Mouse (Mus musculus) MEL (cell line): ENCODE results near the gene Csde1. TPM values are rescaled to one million over a fixed set of nuclear protein-coding genes. Genes with fewer than 3 reads are reported as not detected.

Experiments used
- DNase-seq: peaks from one replicate; pipeline ENCODE4 v3.0.0; 2011; ENCODE audit warnings: low read depth, low spot score
- H3K27ac ChIP-seq: 2 replicates; pipeline ENCODE4 v1.5.1; 2012; ENCODE audit warnings: low read depth, mild to moderate bottlenecking, control low read depth, low read length, moderate library complexity; ENCODE audit not compliant: control insufficient read depth
- H3K27me3 ChIP-seq, 2 experiments: fragments of 150-350 bp in 1 of 2; sonication (generic) in 1 of 2; 2 replicates each; pipeline ENCODE4 v1.6.1; 2012; ENCODE audit warnings: low read length in 2 of 2, mild to moderate bottlenecking in 2 of 2, improper control_type of control experiment in 1 of 2, moderate library complexity in 1 of 2; ENCODE audit not compliant: insufficient read depth in 2 of 2, control insufficient read depth in 1 of 2
- H3K36me3 ChIP-seq, 2 experiments: 2 replicates each; pipeline ENCODE4 v1.6.1; 2012 to 2014; ENCODE audit warnings: low read length in 2 of 2, improper control_type of control experiment in 1 of 2, inconsistent platforms in 1 of 2, mild to moderate bottlenecking in 1 of 2; ENCODE audit not compliant: insufficient read depth in 2 of 2, control insufficient read depth in 1 of 2
- H3K4me1 ChIP-seq, 2 experiments: fragments of 150-350 bp in 1 of 2; sonication (generic) in 1 of 2; 2 replicates each; pipeline ENCODE4 v1.6.1; 2012; ENCODE audit warnings: low read length in 2 of 2, improper control_type of control experiment in 1 of 2, mild to moderate bottlenecking in 1 of 2; ENCODE audit not compliant: insufficient read depth in 2 of 2, control insufficient read depth in 1 of 2
- H3K4me3 ChIP-seq, 2 experiments: fragments of 150-350 bp in 1 of 2; sonication (generic) in 1 of 2; 2 replicates each; pipeline ENCODE4 v1.5.1; 2012; ENCODE audit warnings: low read depth in 2 of 2, low read length in 2 of 2, mild to moderate bottlenecking in 2 of 2, moderate library complexity in 2 of 2, control low read depth in 1 of 2, improper control_type of control experiment in 1 of 2; ENCODE audit not compliant: control insufficient read depth in 1 of 2, insufficient read depth in 1 of 2
- H3K79me2 ChIP-seq: 2 replicates; pipeline ENCODE4 v1.6.1; 2012; ENCODE audit warnings: mild to moderate bottlenecking, low read length, moderate library complexity; ENCODE audit not compliant: control insufficient read depth, poor library complexity, insufficient read depth
- H3K9ac ChIP-seq: 2 replicates; pipeline ENCODE4 v1.6.1; 2012; ENCODE audit warnings: low read depth, mild to moderate bottlenecking, control low read depth, low read length, moderate library complexity; ENCODE audit not compliant: control insufficient read depth, poor library complexity, severe bottlenecking
- H3K9me3 ChIP-seq: fragments of 150-350 bp; sonication (generic); replicated peaks from 2 replicates; pipeline ENCODE4 v1.6.1; 2012; ENCODE audit warnings: mild to moderate bottlenecking, low read length, improper control_type of control experiment, moderate library complexity; ENCODE audit not compliant: insufficient read depth
- BHLHE40 ChIP-seq: IDR thresholded peaks from 2 replicates; pipeline ENCODE4 v1.6.1; 2012; ENCODE audit warnings: low read depth, mild to moderate bottlenecking, inconsistent platforms, low read length, improper control_type of control experiment, borderline replicate concordance
- E2F4 ChIP-seq: IDR thresholded peaks from 2 replicates; pipeline ENCODE4 v1.6.1; 2011; ENCODE audit warnings: low read depth, low read length, improper control_type of control experiment, borderline replicate concordance
- ELF1 ChIP-seq: IDR thresholded peaks from 2 replicates; pipeline ENCODE4 v1.6.1; 2014; ENCODE audit warnings: low read depth, mild to moderate bottlenecking, inconsistent platforms, low read length, improper control_type of control experiment, moderate library complexity
- ETS1 ChIP-seq: IDR thresholded peaks from 2 replicates; pipeline ENCODE4 v1.6.1; 2012; ENCODE audit warnings: low read depth, mild to moderate bottlenecking, inconsistent platforms, low read length, improper control_type of control experiment, moderate library complexity
- GABPA ChIP-seq: IDR thresholded peaks from 2 replicates; pipeline ENCODE4 v1.6.1; 2012; ENCODE audit warnings: low read depth, mild to moderate bottlenecking, inconsistent platforms, low read length, improper control_type of control experiment, moderate library complexity
- GATA1 ChIP-seq: IDR thresholded peaks from 2 replicates; pipeline ENCODE4 v1.6.1; 2011; ENCODE audit warnings: low read depth, low read length, improper control_type of control experiment
- KAT2A ChIP-seq: conservative IDR thresholded peaks from 2 replicates; pipeline ENCODE4 v1.6.1; 2012; ENCODE audit warnings: low read depth, low read length, improper control_type of control experiment, inconsistent platforms
- MAFK ChIP-seq: IDR thresholded peaks from 2 replicates; pipeline ENCODE4 v1.6.1; 2011; ENCODE audit warnings: low read depth, mild to moderate bottlenecking, low read length, improper control_type of control experiment, borderline replicate concordance
- MEF2A ChIP-seq: IDR thresholded peaks from 2 replicates; pipeline ENCODE4 v1.6.1; 2014; ENCODE audit warnings: low read depth, mild to moderate bottlenecking, inconsistent platforms, low read length, improper control_type of control experiment; ENCODE audit not compliant: poor library complexity, insufficient replicate concordance, severe bottlenecking; ENCODE audit errors: extremely low read depth
- MXI1 ChIP-seq: IDR thresholded peaks from 2 replicates; pipeline ENCODE4 v1.6.1; 2011; ENCODE audit warnings: mild to moderate bottlenecking, low read depth, low read length, improper control_type of control experiment
- NRF1 ChIP-seq: IDR thresholded peaks from 2 replicates; pipeline ENCODE4 v1.6.1; 2014; ENCODE audit warnings: low read depth, mild to moderate bottlenecking, inconsistent platforms, low read length, improper control_type of control experiment, moderate library complexity; ENCODE audit not compliant: poor library complexity, insufficient read depth, severe bottlenecking
- POLR2AphosphoS2 ChIP-seq: IDR thresholded peaks from 2 replicates; pipeline ENCODE4 v1.6.1; 2011; ENCODE audit warnings: low read length, improper control_type of control experiment
- POLR2AphosphoS5 ChIP-seq: IDR thresholded peaks from 2 replicates; pipeline ENCODE4 v1.6.1; 2012; ENCODE audit warnings: low read depth, borderline replicate concordance, mild to moderate bottlenecking, inconsistent platforms, low read length, moderate library complexity, mixed read lengths
- SIN3A ChIP-seq: IDR thresholded peaks from 2 replicates; pipeline ENCODE4 v1.6.1; 2012; ENCODE audit warnings: low read length, improper control_type of control experiment, inconsistent platforms
- SMC3 ChIP-seq: IDR thresholded peaks from 2 replicates; pipeline ENCODE4 v1.6.1; 2011; ENCODE audit warnings: low read depth, low read length, improper control_type of control experiment
- TAL1 ChIP-seq: IDR thresholded peaks from 2 replicates; pipeline ENCODE4 v1.6.1; 2012; ENCODE audit warnings: mild to moderate bottlenecking, inconsistent platforms, low read length, moderate library complexity, mixed read lengths
- TBP ChIP-seq: IDR thresholded peaks from 2 replicates; pipeline ENCODE4 v1.8.0; 2011; ENCODE audit warnings: low read depth, low read length, improper control_type of control experiment
- UBTF ChIP-seq: IDR thresholded peaks from 2 replicates; pipeline ENCODE4 v1.6.1; 2012; ENCODE audit warnings: low read depth, mild to moderate bottlenecking, inconsistent platforms, low read length, improper control_type of control experiment, moderate library complexity, borderline replicate concordance; ENCODE audit not compliant: insufficient read depth
- USF1 ChIP-seq: IDR thresholded peaks from 2 replicates; pipeline ENCODE4 v1.6.1; 2014; ENCODE audit warnings: low read depth, mild to moderate bottlenecking, inconsistent platforms, low read length, improper control_type of control experiment, moderate library complexity
- ZKSCAN1 ChIP-seq: IDR thresholded peaks from 2 replicates; pipeline ENCODE4 v1.6.1; 2012; ENCODE audit warnings: low read depth, mild to moderate bottlenecking, inconsistent platforms, low read length, improper control_type of control experiment, moderate library complexity
- ZNF384 ChIP-seq: IDR thresholded peaks from 2 replicates; pipeline ENCODE4 v1.6.1; 2012; ENCODE audit warnings: low read depth, mild to moderate bottlenecking, inconsistent platforms, low read length, improper control_type of control experiment
- polyA plus RNA-seq, 2 experiments: library from polyadenylated mRNA; stranded (reverse) in 1 of 2; unstranded in 1 of 2; fragments of >175 nt in 1 of 2; fragments of >200 nt in 1 of 2; gene quantifications; 2 replicates each; pipeline versions ENCODE4 v1.2.1 to v1.2.4; 2012; ENCODE audit warnings: low replicate concordance in 2 of 2, low read depth in 1 of 2; ENCODE audit not compliant: insufficient read length in 2 of 2, insufficient read depth in 1 of 2, missing spikeins in 1 of 2
- total RNA-seq: library from RNA; depleted of rRNA; stranded (reverse); fragments of 300-350 nt; gene quantifications from 2 replicates; pipeline ENCODE4 v1.2.3, GENCODE M21; 2012

Gene Csde1
- total and polyA plus RNA-seq, 3 experiments, result 142 to 202 (median 189) TPM

DNA sequence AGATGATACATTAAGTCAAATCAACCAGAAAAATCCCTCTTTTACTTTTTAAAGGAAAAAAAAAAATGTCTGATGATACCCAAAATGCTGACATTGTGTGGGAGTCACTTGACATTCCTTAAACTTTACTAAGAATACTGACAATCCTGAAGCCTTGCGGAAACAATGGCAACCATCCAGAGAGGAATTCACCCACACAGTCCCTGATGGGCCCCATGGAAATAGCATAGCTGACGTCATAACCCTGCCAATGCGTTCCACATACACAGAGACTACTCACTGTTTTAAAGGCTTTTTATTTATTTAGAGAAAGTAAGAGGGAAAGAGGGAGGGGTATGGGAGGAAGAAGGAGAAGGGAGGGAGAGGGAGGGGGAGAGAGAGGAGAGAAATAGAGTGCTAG is 27.3 kb upstream of the Csde1 start:
- Histone ChIP-seq H3K9me3 (no peaks in the 10 kb centered on the region), H3K79me2 (no peaks in the 10 kb centered on the region; the same call in 1 of the 2 replicates), H3K36me3 (peaks cover 0 to 12% of the 10 kb centered on the region in 2 experiments; a peak in 2 of 4 replicates), H3K27ac (no peak overlapping the region), H3K4me1 (peaks cover 2 to 8% of the 10 kb centered on the region in 2 experiments; a peak in 3 of 4 replicates), H3K4me3 (no peak overlapping the region), H3K27me3 (peaks cover 0 to 1% of the 10 kb centered on the region in 2 experiments; a peak in 2 of 4 replicates), H3K9ac (no peak overlapping the region)
- TF ChIP-seq GABPA (no peak), NRF1 (no peak), ZNF384 (no peak)
- DNase-seq, result no peak

- Histone ChIP-seq H3K9ac (peak overlapping the region; percentile 24; the same call in 1 of the 2 replicates), H3K9me3 (no peaks in the 10 kb centered on the region), H3K4me3 (peak overlapping the region; percentile 74 to 78), H3K36me3 (peaks cover 3 to 12% of the 10 kb centered on the region in 2 experiments; a peak in 3 of 4 replicates), H3K27me3 (peaks cover 0 to 1% of the 10 kb centered on the region in 2 experiments; a peak in 2 of 4 replicates), H3K79me2 (no peaks in the 10 kb centered on the region; the same call in 1 of the 2 replicates)
- DNase-seq, result no peak
- no peak for TF ChIP-seq BHLHE40
- TF ChIP-seq UBTF, result no peak
- TF ChIP-seq, all 39 proteins: peak for 0
- no peak overlapping the region for H3K27ac ChIP-seq
- H3K4me1 ChIP-seq, result peaks cover 2 to 8% of the 10 kb centered on the region in 2 experiments; a peak in 3 of 4 replicates
Measured at GRCm38 (mm10) chr3:102995233-102995604, 25.0 kb upstream of the Csde1 start.

DNA sequence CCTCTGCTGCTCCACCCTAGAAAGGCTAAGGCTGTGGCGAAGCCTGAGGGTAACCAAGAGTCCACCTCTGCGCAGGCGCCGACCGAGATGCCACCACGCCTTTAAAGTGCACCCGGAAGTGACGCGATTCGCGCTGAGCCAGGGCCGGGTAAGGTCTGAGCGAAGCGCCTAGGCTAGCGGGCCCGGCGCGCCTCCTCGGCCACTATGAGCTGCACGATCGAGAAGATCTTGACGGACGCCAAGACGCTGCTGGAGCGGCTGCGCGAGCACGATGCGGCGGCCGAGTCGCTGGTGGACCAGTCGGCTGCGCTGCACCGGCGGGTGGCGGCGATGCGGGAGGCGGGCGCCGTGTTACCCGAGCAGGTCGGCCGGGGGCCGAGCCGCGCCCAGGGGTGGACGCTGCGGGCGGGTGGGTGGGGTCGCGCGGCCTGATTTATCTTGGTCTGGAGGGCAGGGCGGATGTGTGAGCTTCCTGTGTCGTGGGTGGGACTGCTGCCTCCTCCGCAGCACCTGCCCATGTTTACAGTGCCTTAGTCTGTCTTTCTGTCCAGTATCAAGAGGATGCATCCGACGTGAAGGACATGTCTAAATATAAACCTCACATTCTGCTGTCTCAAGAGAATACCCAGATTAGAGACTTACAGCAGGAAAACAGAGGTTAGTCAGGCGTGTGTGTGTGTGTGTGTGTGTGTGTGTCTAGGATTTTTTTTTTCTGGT is 24.5 kb upstream of the Csde1 start, which contains the start of gene Sike1:
Gene Sike1 (plus strand): TSS at position 104 of the 717 bp plus-strand sequence.
- peak; percentile 95 for DNase-seq
- H3K27ac ChIP-seq, result peak within 1 kb of the TSS; percentile 81
- peak within 1 kb of the TSS; percentile 74 to 78 for H3K4me3 ChIP-seq
- H3K4me1 ChIP-seq, result peaks cover 2 to 8% of the 10 kb centered on the region in 2 experiments; a peak in 3 of 4 replicates
- H3K27me3 ChIP-seq, result peaks cover 0 to 1% of the 10 kb centered on the region in 2 experiments; a peak in 2 of 4 replicates
- H3K79me2 ChIP-seq, result no peaks in the 10 kb centered on the region; the same call in 1 of the 2 replicates
- no peaks in the 10 kb centered on the region for H3K9me3 ChIP-seq
- H3K9ac ChIP-seq, result peak within 1 kb of the TSS; percentile 79
- H3K36me3 ChIP-seq, result peaks cover 6 to 12% of the 10 kb centered on the region in 2 experiments
- TF ChIP-seq MXI1 (peak; percentile 73), POLR2AphosphoS2 (peak; percentile 81; the same call in 1 of the 2 replicates), ZKSCAN1 (no peak), KAT2A (peak; percentile 60), SMC3 (no peak), GABPA (no peak), POLR2AphosphoS5 (no peak), MAFK (no peak), SIN3A (peak; percentile 79), TBP (peak; percentile 91), BHLHE40 (no peak), TAL1 (peak; percentile 30; the same call in 1 of the 2 replicates), USF1 (no peak), ZNF384 (peak; percentile 48), E2F4 (0 out of 2 replicates have a peak, but pooled peaks have one; percentile 36), GATA1 (0 out of 2 replicates have a peak, but pooled peaks have one; percentile 3), ELF1 (peak; percentile 94), NRF1 (peak; percentile 88), ETS1 (0 out of 2 replicates have a peak, but pooled peaks have one; percentile 33), MEF2A (no peak)
